In genomic region chr16:5406711-5407110, GRCm38 (mm10) we compare ENCODE assay signal across 8 mouse cellular contexts.
DNase-seq lines count a peak whose midpoint lies in the region; ATAC-seq and TF ChIP-seq lines count a peak whose summit lies in the region.

No protein-coding gene starts in this region.

- 9% methylated on average over 11 of the region's 11 CpGs for WGBS in midbrain, embryonic 11.5 days
- WGBS in midbrain, embryonic 16.5 days, result 8% methylated on average over 11 of the region's 11 CpGs
- WGBS in embryonic facial prominence, embryonic 10.5 days, result 7% methylated on average over 11 of the region's 11 CpGs
- WGBS in kidney, adult 2 months, result 3% methylated on average over 11 of the region's 11 CpGs
- WGBS in liver, adult 2 months, result 3% methylated on average over 11 of the region's 11 CpGs

- H3K79me2 ChIP-seq in liver, adult 2 months (ENCODE audit: control insufficient read depth, insufficient read depth, low read length), result no peaks in the 10 kb centered on the region

- peak; percentile 44; the same call in 1 of the 2 replicates for ATAC-seq in midbrain, embryonic 11.5 days (ENCODE audit: low FRiP score)
- ATAC-seq in midbrain, embryonic 16.5 days, result no peak

- no peaks in the 10 kb centered on the region for H3K27me3 ChIP-seq in midbrain, embryonic 11.5 days (ENCODE audit: control insufficient read depth, insufficient read depth, low read length)
- no peaks in the 10 kb centered on the region for H3K27me3 ChIP-seq in midbrain, embryonic 16.5 days (ENCODE audit: control insufficient read depth, insufficient read depth, low read depth, low read length)
- peaks cover 13% of the 10 kb centered on the region; the same call in 1 of the 2 replicates for H3K27me3 ChIP-seq in embryonic facial prominence, embryonic 10.5 days (replicated peaks; ENCODE audit: low read depth, poor library complexity, severe bottlenecking)
- H3K27me3 ChIP-seq in kidney, adult 2 months (replicated peaks; ENCODE audit: control insufficient read depth, insufficient read depth, low read length), result no peaks in the 10 kb centered on the region
- H3K27me3 ChIP-seq in liver, adult 2 months (ENCODE audit: control insufficient read depth, insufficient read depth, low read length), result no peaks in the 10 kb centered on the region

- no peak overlapping the region for H3K4me2 ChIP-seq in midbrain, embryonic 11.5 days
- H3K4me2 ChIP-seq in midbrain, embryonic 16.5 days (ENCODE audit: low read length), result no peak overlapping the region

- no peak overlapping the region for H3K4me3 ChIP-seq in midbrain, embryonic 11.5 days (ENCODE audit: low read depth, low read length)
- no peak overlapping the region for H3K4me3 ChIP-seq in midbrain, embryonic 16.5 days (ENCODE audit: low read depth, low read length)
- no peak overlapping the region for H3K4me3 ChIP-seq in embryonic facial prominence, embryonic 10.5 days
- H3K4me3 ChIP-seq in kidney, adult 2 months (ENCODE audit: insufficient read depth, low read depth, low read length), result no peak overlapping the region
- no peak overlapping the region for H3K4me3 ChIP-seq in liver, adult 2 months (ENCODE audit: insufficient read depth, low read depth, low read length)

- DNase-seq in midbrain, embryonic 11.5 days (ENCODE audit: low spot score, missing footprints), result peak; percentile 92
- DNase-seq in adrenal gland, postnatal 10 days, result peak; percentile 90
- DNase-seq in embryonic facial prominence, embryonic 10.5 days (ENCODE audit: low spot score), result peak; percentile 82
- peak; percentile 66 for DNase-seq in kidney, adult 2 months
- peak; percentile 8 for DNase-seq in liver, adult 2 months (ENCODE audit: extremely low read depth, low read depth, low spot score)
- peak; percentile 86 for DNase-seq in retina, embryonic 14.5 days (ENCODE audit: low spot score)
- DNase-seq in yolk sac, embryonic 10.5 days (ENCODE audit: low spot score), result peak; percentile 24

- no peak for TF ChIP-seq POLR2A in kidney, adult 2 months (IDR thresholded peaks at IDR 0.05; ENCODE audit: low read depth, low read length)
- TF ChIP-seq POLR2A in liver, adult 2 months (IDR thresholded peaks at IDR 0.05; ENCODE audit: extremely low read depth, insufficient read depth, low read length), result no peak

- H3K9ac ChIP-seq in midbrain, embryonic 11.5 days (ENCODE audit: low read length), result no peak overlapping the region
- H3K9ac ChIP-seq in midbrain, embryonic 16.5 days (ENCODE audit: low read depth, low read length), result no peak overlapping the region
- H3K9ac ChIP-seq in liver, adult 2 months (ENCODE audit: low read depth, low read length), result no peak overlapping the region

- H3K9me3 ChIP-seq in midbrain, embryonic 11.5 days (ENCODE audit: control insufficient read depth, low read length), result no peaks in the 10 kb centered on the region
- H3K9me3 ChIP-seq in midbrain, embryonic 16.5 days (replicated peaks; ENCODE audit: control insufficient read depth, low read length, poor library complexity, severe bottlenecking), result no peaks in the 10 kb centered on the region
- no peaks in the 10 kb centered on the region for H3K9me3 ChIP-seq in embryonic facial prominence, embryonic 10.5 days

- no peak overlapping the region for H3K27ac ChIP-seq in midbrain, embryonic 11.5 days (ENCODE audit: low read depth, low read length)
- H3K27ac ChIP-seq in midbrain, embryonic 16.5 days (ENCODE audit: low read length), result no peak overlapping the region
- H3K27ac ChIP-seq in embryonic facial prominence, embryonic 10.5 days (replicated peaks), result no peak overlapping the region
- no peak overlapping the region for H3K27ac ChIP-seq in kidney, adult 2 months (ENCODE audit: insufficient read depth, low read depth, low read length)
- H3K27ac ChIP-seq in liver, adult 2 months (replicated peaks; ENCODE audit: insufficient read depth, low read depth, low read length), result no peak overlapping the region

- no peaks in the 10 kb centered on the region for H3K4me1 ChIP-seq in midbrain, embryonic 11.5 days (ENCODE audit: control insufficient read depth, insufficient read depth, low read length)
- no peaks in the 10 kb centered on the region for H3K4me1 ChIP-seq in midbrain, embryonic 16.5 days (ENCODE audit: control insufficient read depth, insufficient read depth, low read length)
- no peaks in the 10 kb centered on the region for H3K4me1 ChIP-seq in embryonic facial prominence, embryonic 10.5 days
- H3K4me1 ChIP-seq in kidney, adult 2 months (ENCODE audit: control insufficient read depth, insufficient read depth, low read length), result no peaks in the 10 kb centered on the region
- H3K4me1 ChIP-seq in liver, adult 2 months (ENCODE audit: control insufficient read depth, insufficient read depth, low read length), result no peaks in the 10 kb centered on the region

- TF ChIP-seq CTCF in kidney, adult 2 months (conservative IDR thresholded peaks at IDR 0.05; ENCODE audit: insufficient read depth, insufficient read length, low read depth, low read length), result peak; percentile 61
- peak; percentile 73 for TF ChIP-seq CTCF in liver, adult 2 months (IDR thresholded peaks at IDR 0.05; ENCODE audit: low read depth, low read length)

- H3K36me3 ChIP-seq in midbrain, embryonic 11.5 days (ENCODE audit: control insufficient read depth, insufficient read depth, low read length), result no peaks in the 10 kb centered on the region
- no peaks in the 10 kb centered on the region for H3K36me3 ChIP-seq in midbrain, embryonic 16.5 days (ENCODE audit: control insufficient read depth, insufficient read depth, low read length)
- no peaks in the 10 kb centered on the region for H3K36me3 ChIP-seq in embryonic facial prominence, embryonic 10.5 days (replicated peaks)
- H3K36me3 ChIP-seq in kidney, adult 2 months (ENCODE audit: control insufficient read depth, insufficient read depth, low read length), result no peaks in the 10 kb centered on the region
- H3K36me3 ChIP-seq in liver, adult 2 months (ENCODE audit: control insufficient read depth, insufficient read depth, low read length), result no peaks in the 10 kb centered on the region

Comparison
In these comparisons a context has a peak if more than half of its experiments do, and no peak if none do; other contexts are left out.
1. DNase-seq: peak in every context shown above with its lines; median percentile 92 in midbrain, embryonic 11.5 days; 90 in adrenal gland, postnatal 10 days; 86 in retina, embryonic 14.5 days; 82 in embryonic facial prominence, embryonic 10.5 days; 66 in kidney, adult 2 months; 24 in yolk sac, embryonic 10.5 days; 8 in liver, adult 2 months.